Mouse (Mus musculus): ENCODE measurements around the gene Zfp652. TPM values are rescaled to one million over a fixed set of nuclear protein-coding genes. Genes with fewer than 3 reads are reported as not detected.
"Not testable (repeated sequence)": the region's sequence is repeated elsewhere in the genome, so short reads cannot be mapped to it uniquely, and the experiment has no call there.

Gene Zfp652
- 34.1 and 38.6 TPM in 2 replicates for polyA plus RNA-seq (2012; rRNA removed)

DNA sequence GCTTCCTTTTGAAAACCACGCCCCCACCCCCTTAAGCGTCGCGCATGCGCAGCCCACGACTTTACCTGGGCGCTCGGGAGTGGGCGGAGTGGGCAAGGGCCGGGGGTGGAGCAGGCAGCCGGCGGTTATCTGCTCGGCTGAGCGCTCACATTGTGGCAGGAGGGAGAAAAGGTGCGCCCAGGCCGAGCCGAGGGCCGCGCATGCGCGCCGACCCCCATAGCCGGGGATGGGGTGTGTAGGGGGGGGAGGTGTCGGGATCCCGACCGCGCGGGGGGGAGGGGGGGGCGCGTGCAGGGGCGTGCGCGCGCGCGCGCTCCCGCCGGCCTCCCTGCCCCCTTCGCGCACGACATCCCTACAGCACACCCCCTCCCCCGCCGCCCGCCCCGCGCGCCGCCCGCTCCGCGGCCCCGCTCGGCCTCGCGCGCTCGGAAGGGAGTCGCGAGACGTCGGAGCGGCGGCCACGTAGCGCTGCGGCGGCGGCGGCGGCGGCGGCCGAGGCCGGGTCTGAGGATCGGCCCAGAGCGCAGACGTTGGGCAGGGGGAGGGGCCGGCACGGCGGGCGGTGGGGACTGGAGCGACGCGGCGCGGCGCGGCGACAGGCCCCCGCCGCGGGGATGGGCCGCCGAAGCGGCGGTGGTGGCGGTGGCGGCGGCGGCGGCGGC, at the start of gene Zfp652:
Gene Zfp652, plus strand, starts transcription at position 111 of the 662 bp plus-strand sequence.
- DNase-seq = peak; percentile 94
- WGBS = 6% methylated on average over 85 of the region's 103 CpGs
- no peaks in the 10 kb centered on the region for H3K36me3 ChIP-seq (ENCODE audit: control insufficient read depth, insufficient read depth, low read length)

GRCm38 (mm10) chr11:95666529-95667149, 45.8 kb upstream of the Zfp652 start, which contains the start of gene Phb:
Phb (plus strand) TSS chr11:95666957.
- peak; percentile 89 for DNase-seq
- H3K27ac ChIP-seq (ENCODE audit: control insufficient read depth, insufficient read depth, low read length) = peak within 1 kb of the TSS; percentile 10; the same call in 1 of the 2 replicates

More for the DNA sequence above, at the start of gene Zfp652:
- Histone ChIP-seq H3K27ac (ENCODE audit: control insufficient read depth, insufficient read depth, low read length) (peak within 1 kb of the TSS; percentile 86), H3K27me3 (ENCODE audit: control insufficient read depth, insufficient read depth, low read length) (no peaks in the 10 kb centered on the region), H3K4me3 (ENCODE audit: control insufficient read depth, insufficient read depth, low read length) (peak within 1 kb of the TSS; percentile 84), H3K4me1 (replicated peaks; ENCODE audit: control insufficient read depth, insufficient read depth, low read length) (peaks cover 11% of the 10 kb centered on the region)
- TF ChIP-seq CTCF (IDR thresholded peaks at IDR 0.05; ENCODE audit: borderline replicate concordance, control insufficient read depth, extremely low read depth, insufficient read depth, low read length, poor library complexity) (peak; percentile 50; the same call in 1 of the 2 replicates), POLR2A (IDR thresholded peaks at IDR 0.05; ENCODE audit: control insufficient read depth, extremely low read depth, insufficient read depth, low read length, poor library complexity) (peak; percentile 52; the same call in 1 of the 2 replicates)

DNA sequence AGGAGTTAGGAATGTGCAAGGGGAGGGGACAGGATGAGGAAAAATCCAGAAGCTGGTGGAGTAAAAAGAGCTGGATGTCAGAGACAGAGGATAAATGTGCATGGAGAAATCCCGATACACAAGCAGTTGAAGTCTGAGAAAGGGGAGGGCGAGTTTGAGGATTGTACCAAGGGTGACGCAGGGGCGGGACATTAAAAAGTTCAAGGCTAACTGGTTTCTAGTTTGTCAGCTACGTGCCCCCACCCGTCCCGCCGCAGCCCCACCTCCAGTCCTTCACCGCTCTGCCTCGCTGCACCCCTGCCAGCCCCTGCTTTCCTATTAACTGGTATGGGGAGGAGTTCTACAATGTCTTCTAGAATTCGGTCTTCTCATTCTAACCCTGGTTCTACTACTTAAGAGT, 45.3 kb upstream of the Zfp652 start:
- no peak for TF ChIP-seq CTCF (IDR thresholded peaks at IDR 0.05; ENCODE audit: borderline replicate concordance, control insufficient read depth, extremely low read depth, insufficient read depth, low read length, poor library complexity)
- Histone ChIP-seq H3K36me3 (ENCODE audit: control insufficient read depth, insufficient read depth, low read length) (no peaks in the 10 kb centered on the region), H3K27ac (ENCODE audit: control insufficient read depth, insufficient read depth, low read length) (peak overlapping the region; percentile 10; the same call in 1 of the 2 replicates), H3K27me3 (ENCODE audit: control insufficient read depth, insufficient read depth, low read length) (no peaks in the 10 kb centered on the region), H3K4me3 (ENCODE audit: control insufficient read depth, insufficient read depth, low read length) (peak overlapping the region; percentile 53), H3K4me1 (replicated peaks; ENCODE audit: control insufficient read depth, insufficient read depth, low read length) (peaks cover 5% of the 10 kb centered on the region)
- peak; percentile 55 for DNase-seq
- WGBS = 0% methylated on average over 11 of the region's 11 CpGs

More at GRCm38 (mm10) chr11:95666529-95667149, 45.8 kb upstream of the Zfp652 start, which contains the start of gene Phb:
- no peaks in the 10 kb centered on the region for H3K27me3 ChIP-seq (ENCODE audit: control insufficient read depth, insufficient read depth, low read length)
- H3K36me3 ChIP-seq (ENCODE audit: control insufficient read depth, insufficient read depth, low read length) = no peaks in the 10 kb centered on the region
- under 1% methylated on average over 25 of the region's 25 CpGs for WGBS
- H3K4me1 ChIP-seq (replicated peaks; ENCODE audit: control insufficient read depth, insufficient read depth, low read length) = peaks cover 5% of the 10 kb centered on the region
- H3K4me3 ChIP-seq (ENCODE audit: control insufficient read depth, insufficient read depth, low read length) = peak within 1 kb of the TSS; percentile 53
- TF ChIP-seq POLR2A (IDR thresholded peaks at IDR 0.05; ENCODE audit: control insufficient read depth, extremely low read depth, insufficient read depth, low read length, poor library complexity) (0 out of 2 replicates have a peak, but pooled peaks have one; percentile 27), CTCF (IDR thresholded peaks at IDR 0.05; ENCODE audit: borderline replicate concordance, control insufficient read depth, extremely low read depth, insufficient read depth, low read length, poor library complexity) (no peak)

- H3K27ac ChIP-seq (ENCODE audit: control insufficient read depth, insufficient read depth, low read length); H3K4me3 ChIP-seq (ENCODE audit: control insufficient read depth, insufficient read depth, low read length): not testable (repeated sequence)
- 94% methylated on average over 7 of the region's 7 CpGs for WGBS
These were observed 44.4 kb upstream of the Zfp652 start for GRCm38 (mm10) chr11:95668086-95668485.

GRCm38 (mm10) chr11:95675498-95675897, 37.0 kb upstream of the Zfp652 start:
- TF ChIP-seq CTCF (IDR thresholded peaks at IDR 0.05; ENCODE audit: borderline replicate concordance, control insufficient read depth, extremely low read depth, insufficient read depth, low read length, poor library complexity) (no peak), POLR2A (IDR thresholded peaks at IDR 0.05; ENCODE audit: control insufficient read depth, extremely low read depth, insufficient read depth, low read length, poor library complexity) (no peak)
- no peaks in the 10 kb centered on the region for H3K4me1 ChIP-seq (replicated peaks; ENCODE audit: control insufficient read depth, insufficient read depth, low read length)
- H3K27me3 ChIP-seq (ENCODE audit: control insufficient read depth, insufficient read depth, low read length) = no peaks in the 10 kb centered on the region
- no peak overlapping the region for H3K4me3 ChIP-seq (ENCODE audit: control insufficient read depth, insufficient read depth, low read length)
- DNase-seq = no peak
- H3K27ac ChIP-seq (ENCODE audit: control insufficient read depth, insufficient read depth, low read length) = no peak overlapping the region
- H3K36me3 ChIP-seq (ENCODE audit: control insufficient read depth, insufficient read depth, low read length) = peaks cover 19% of the 10 kb centered on the region; the same call in 1 of the 2 replicates
- 97% methylated on average over 14 of the region's 14 CpGs for WGBS

More at GRCm38 (mm10) chr11:95668086-95668485, 44.4 kb upstream of the Zfp652 start:
- H3K36me3 ChIP-seq (ENCODE audit: control insufficient read depth, insufficient read depth, low read length); H3K27me3 ChIP-seq (ENCODE audit: control insufficient read depth, insufficient read depth, low read length); H3K4me1 ChIP-seq (replicated peaks; ENCODE audit: control insufficient read depth, insufficient read depth, low read length); DNase-seq: not testable (repeated sequence)

GRCm38 (mm10) chr11:95676307-95676706, 36.2 kb upstream of the Zfp652 start:
- Histone ChIP-seq H3K36me3 (ENCODE audit: control insufficient read depth, insufficient read depth, low read length) (peaks cover 21% of the 10 kb centered on the region; the same call in 1 of the 2 replicates), H3K4me3 (ENCODE audit: control insufficient read depth, insufficient read depth, low read length) (no peak overlapping the region), H3K27ac (ENCODE audit: control insufficient read depth, insufficient read depth, low read length) (no peak overlapping the region), H3K4me1 (replicated peaks; ENCODE audit: control insufficient read depth, insufficient read depth, low read length) (no peaks in the 10 kb centered on the region), H3K27me3 (ENCODE audit: control insufficient read depth, insufficient read depth, low read length) (no peaks in the 10 kb centered on the region)
- WGBS = 36% methylated on average over 6 of the region's 6 CpGs
- DNase-seq = peak; percentile 85
- TF ChIP-seq CTCF (IDR thresholded peaks at IDR 0.05; ENCODE audit: borderline replicate concordance, control insufficient read depth, extremely low read depth, insufficient read depth, low read length, poor library complexity) (peak; percentile 78; the same call in 1 of the 2 replicates), POLR2A (IDR thresholded peaks at IDR 0.05; ENCODE audit: control insufficient read depth, extremely low read depth, insufficient read depth, low read length, poor library complexity) (no peak)

All from thymus, adult 2 months (tissue).